Mouse (Mus musculus): ENCODE measurements at regions not wholly inside any gene's neighbourhood (a gene's known extent, or its start where the extent isn't known, plus 50 kb on each side); places are given as distances from the start of the nearest gene placed in this dataset.

DNA sequence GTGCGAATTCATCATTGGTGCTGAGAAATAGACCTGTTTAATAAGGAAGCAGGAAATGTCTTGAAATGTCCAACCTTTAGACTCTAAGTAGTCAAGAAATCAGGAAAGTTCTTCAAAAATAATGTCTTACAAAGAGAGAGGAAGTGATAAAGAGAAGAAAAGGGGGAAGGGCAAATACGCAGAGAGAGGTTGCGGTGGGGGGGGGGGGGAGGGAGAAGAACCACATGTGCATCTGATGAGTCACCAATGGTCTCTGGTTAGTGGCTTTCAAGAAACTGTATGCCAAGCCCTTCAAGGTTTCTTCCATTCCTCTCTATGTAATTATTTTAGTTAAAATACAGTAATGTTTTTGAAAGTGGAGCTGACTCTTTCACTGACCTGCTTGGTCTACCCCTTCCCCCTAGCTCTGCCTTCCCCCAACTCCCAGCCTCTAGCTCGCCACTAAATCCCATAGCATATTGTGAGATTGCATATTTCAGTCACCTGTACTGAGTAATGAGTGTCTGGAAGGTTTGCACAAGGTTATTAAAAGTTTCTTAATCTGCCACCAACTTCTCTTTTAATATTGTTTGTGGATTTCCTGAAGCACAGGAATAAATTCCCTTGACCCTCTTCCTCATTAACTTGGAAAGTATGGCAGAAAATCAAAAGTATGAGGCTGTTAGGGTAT lies 70.8 kb upstream of the Tle4 start:
- intact Hi-C loops (cut with DNase I; ENCODE audit: low total_unique reads), result no loop called here
- DNase-seq, result no peak

- no peak for DNase-seq
- intact Hi-C loops (cut with DNase I; ENCODE audit: low total_unique reads), result no loop called here
Measured at GRCm38 (mm10) chr19:14664682-14665417, 67.0 kb upstream of the Tle4 start.

GRCm38 (mm10) chr19:14664096-14664586 lies 66.3 kb upstream of the Tle4 start:
- intact Hi-C loops (cut with DNase I; ENCODE audit: low total_unique reads), result no loop called here
- DNase-seq, result no peak

- no peak for DNase-seq
- intact Hi-C loops (cut with DNase I; ENCODE audit: low total_unique reads), result no loop called here
Measured at GRCm38 (mm10) chr19:14663350-14663749, 65.5 kb upstream of the Tle4 start.

GRCm38 (mm10) chr19:14659725-14660124 lies 61.9 kb upstream of the Tle4 start:
- intact Hi-C loops (cut with DNase I; ENCODE audit: low total_unique reads), result no loop called here
- DNase-seq, result no peak

DNA sequence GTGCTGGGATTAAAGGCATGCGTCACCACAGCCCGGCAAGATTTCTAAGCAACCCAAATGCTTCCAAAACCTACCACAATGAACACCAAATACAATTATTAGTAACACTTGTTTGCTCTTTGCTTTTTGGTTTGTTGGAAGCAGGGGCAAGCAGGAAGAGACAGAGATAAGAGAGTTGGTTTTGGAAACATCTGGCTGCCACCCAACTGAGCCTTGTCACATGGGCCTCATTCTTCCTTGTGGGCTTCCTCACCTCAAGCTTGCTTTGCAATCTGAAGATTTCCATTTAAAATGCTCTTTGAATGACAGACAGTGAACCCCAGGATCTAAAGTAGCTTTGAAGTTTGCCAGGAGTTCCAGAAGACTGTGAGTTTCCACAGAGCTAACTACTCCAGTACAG lies 60.6 kb upstream of the Tle4 start:
- DNase-seq, result no peak
- intact Hi-C loops (cut with DNase I; ENCODE audit: low total_unique reads), result no loop called here

- no peak for DNase-seq
- intact Hi-C loops (cut with DNase I; ENCODE audit: low total_unique reads), result no loop called here
Measured at GRCm38 (mm10) chr19:14656022-14656388, 58.2 kb upstream of the Tle4 start.

- no peak for DNase-seq
- intact Hi-C loops (cut with DNase I; ENCODE audit: low total_unique reads), result no loop called here
Measured at GRCm38 (mm10) chr19:14655302-14656021, 57.6 kb upstream of the Tle4 start.

All from gastrocnemius, postnatal 14 days (tissue).